Mouse (Mus musculus) bone marrow, adult 2 months (tissue): Measurements from ENCODE around the gene Pmepa1. TPM values are rescaled to one million over a fixed set of nuclear protein-coding genes. Genes with fewer than 3 reads are reported as not detected.

Experiments
- H3K27ac ChIP-seq: fragments of 200-500 bp; 2 replicates; pipeline ENCODE4 v1.5.1; 2012; ENCODE audit warnings: low read depth, mild to moderate bottlenecking, control low read depth, inconsistent platforms, low read length; ENCODE audit not compliant: control insufficient read depth, poor library complexity, insufficient read depth
- H3K4me1 ChIP-seq: fragments of 200-500 bp; 2 replicates; pipeline ENCODE4 v1.6.1; 2011; ENCODE audit warnings: low read length; ENCODE audit not compliant: control insufficient read depth, insufficient read depth
- H3K4me3 ChIP-seq: fragments of 200-500 bp; replicated peaks from 2 replicates; pipeline ENCODE3; 2011; ENCODE audit warnings: mild to moderate bottlenecking, low read depth, low read length, control low read depth; ENCODE audit not compliant: control insufficient read depth
- CTCF ChIP-seq: fragments of 200-500 bp; IDR thresholded peaks from 2 replicates; pipeline ENCODE4 v1.5.1; 2011; ENCODE audit warnings: low read length, control low read depth; ENCODE audit not compliant: control insufficient read depth, insufficient read depth
- POLR2A ChIP-seq: fragments of 200-500 bp; IDR thresholded peaks from 2 replicates; pipeline ENCODE4 v1.6.1; 2011; ENCODE audit warnings: low read depth, mild to moderate bottlenecking, control low read depth, low read length, borderline replicate concordance; ENCODE audit not compliant: control insufficient read depth
- WGBS: fragments of 180-500 bp; shearing (Covaris S2); methylation state at CpG from one replicate; pipeline ENCODE4 v1.1.7; 2018; 5-methylcytosine and 5-hydroxymethylcytosine counted together
- polyA plus RNA-seq: library from polyadenylated mRNA; stranded (reverse); fragments of >200 nt; gene quantifications from 2 replicates; pipeline ENCODE4 v1.2.4, GENCODE M21; 2011; ENCODE audit warnings: low replicate concordance; ENCODE audit not compliant: missing spikeins, insufficient read depth, insufficient read length

Gene Pmepa1
- polyA plus RNA-seq, 1 experiment, result 12.5 TPM

GRCm38 (mm10) chr2:173251133-173251532, 25.2 kb downstream of the Pmepa1 start:
- 76% methylated on average over 7 of the region's 7 CpGs for WGBS
- TF ChIP-seq CTCF (no peak), POLR2A (no peak)

GRCm38 (mm10) chr2:173250411-173250810, 25.9 kb downstream of the Pmepa1 start:
- H3K4me3 ChIP-seq, result no peak overlapping the region
- peaks cover 1% of the 10 kb centered on the region; the same call in 1 of the 2 replicates for H3K4me1 ChIP-seq
- no peak for TF ChIP-seq POLR2A
- no peak for TF ChIP-seq CTCF
- no peak overlapping the region for H3K27ac ChIP-seq
- WGBS, result 25% methylated on average over 2 of the region's 2 CpGs

More at GRCm38 (mm10) chr2:173251133-173251532, 25.2 kb downstream of the Pmepa1 start:
- peaks cover 1% of the 10 kb centered on the region; the same call in 1 of the 2 replicates for H3K4me1 ChIP-seq
- H3K4me3 ChIP-seq, result no peak overlapping the region
- no peak overlapping the region for H3K27ac ChIP-seq

- 77% methylated on average over 8 of the region's 8 CpGs for WGBS
- Histone ChIP-seq H3K4me3 (no peak overlapping the region), H3K27ac (no peak overlapping the region), H3K4me1 (peaks cover 1% of the 10 kb centered on the region; the same call in 1 of the 2 replicates)
- no peak for TF ChIP-seq CTCF
- no peak for TF ChIP-seq POLR2A
Observed at GRCm38 (mm10) chr2:173249965-173250364, 26.4 kb downstream of the Pmepa1 start.

- H3K4me3 ChIP-seq, result no peak overlapping the region
- no peak for TF ChIP-seq POLR2A
- TF ChIP-seq CTCF, result no peak
- H3K27ac ChIP-seq, result no peak overlapping the region
- H3K4me1 ChIP-seq, result peaks cover 1% of the 10 kb centered on the region; the same call in 1 of the 2 replicates
- WGBS, result 70% methylated on average over 3 of the region's 3 CpGs
Observed at GRCm38 (mm10) chr2:173249386-173249785, 26.9 kb downstream of the Pmepa1 start.

- TF ChIP-seq CTCF (no peak), POLR2A (no peak)
- Histone ChIP-seq H3K27ac (no peak overlapping the region), H3K4me1 (peaks cover 1% of the 10 kb centered on the region; the same call in 1 of the 2 replicates), H3K4me3 (no peak overlapping the region)
- WGBS, result 79% methylated on average over 7 of the region's 7 CpGs
Observed at GRCm38 (mm10) chr2:173248822-173249221, 27.5 kb downstream of the Pmepa1 start.

- Histone ChIP-seq H3K27ac (no peak overlapping the region), H3K4me1 (peaks cover 1% of the 10 kb centered on the region; the same call in 1 of the 2 replicates), H3K4me3 (no peak overlapping the region)
- 83% methylated on average over 2 of the region's 2 CpGs for WGBS
- TF ChIP-seq CTCF (no peak), POLR2A (no peak)
Observed at GRCm38 (mm10) chr2:173247911-173248310, 28.4 kb downstream of the Pmepa1 start.

- H3K27ac ChIP-seq, result no peak overlapping the region
- WGBS, result 66% methylated on average over 2 of the region's 2 CpGs
- TF ChIP-seq CTCF (no peak), POLR2A (no peak)
- H3K4me1 ChIP-seq, result peaks cover 1% of the 10 kb centered on the region; the same call in 1 of the 2 replicates
- no peak overlapping the region for H3K4me3 ChIP-seq
Observed at GRCm38 (mm10) chr2:173247197-173247596, 29.1 kb downstream of the Pmepa1 start.

GRCm38 (mm10) chr2:173246688-173247087, 29.6 kb downstream of the Pmepa1 start:
- H3K27ac ChIP-seq, result no peak overlapping the region

GRCm38 (mm10) chr2:173245258-173245657, 31.1 kb downstream of the Pmepa1 start:
- no peak overlapping the region for H3K4me3 ChIP-seq
- H3K4me1 ChIP-seq, result peaks cover 1% of the 10 kb centered on the region; the same call in 1 of the 2 replicates
- TF ChIP-seq CTCF, result no peak
- no peak for TF ChIP-seq POLR2A
- no peak overlapping the region for H3K27ac ChIP-seq
- 91% methylated on average over 20 of the region's 20 CpGs for WGBS

More at GRCm38 (mm10) chr2:173246688-173247087, 29.6 kb downstream of the Pmepa1 start:
- TF ChIP-seq CTCF (no peak), POLR2A (no peak)
- H3K4me1 ChIP-seq, result peaks cover 1% of the 10 kb centered on the region; the same call in 1 of the 2 replicates
- 63% methylated on average over 8 of the region's 8 CpGs for WGBS
- H3K4me3 ChIP-seq, result no peak overlapping the region
